Mouse (Mus musculus) embryo, embryonic 11 days (tissue): Measurements from ENCODE around the gene Dlg2.

ENCODE experiments used
- DNase-seq: peaks from one replicate; pipeline ENCODE4 v3.0.0-alpha.2; 2015

Gene Dlg2

DNA sequence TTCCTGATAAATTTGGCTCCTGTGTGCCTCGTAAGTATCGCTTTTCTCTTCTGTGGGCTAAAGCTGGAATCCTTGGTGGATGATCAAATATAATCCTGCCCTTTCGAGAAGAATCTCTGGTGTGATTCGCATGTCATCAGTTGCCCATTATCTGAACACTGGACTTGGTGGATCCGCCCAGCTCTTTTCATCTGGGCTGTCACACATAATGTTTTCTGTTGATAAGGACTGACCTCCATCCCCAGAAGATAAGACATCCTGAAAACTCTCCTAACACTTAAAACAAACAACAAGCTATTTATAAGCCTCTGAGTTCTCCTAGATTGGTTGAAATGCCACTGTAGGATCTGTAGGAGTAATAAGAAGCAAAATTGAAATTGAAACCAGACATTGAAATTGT is 1952.2 kb downstream of the Dlg2 start:
- DNase-seq = no peak

DNA sequence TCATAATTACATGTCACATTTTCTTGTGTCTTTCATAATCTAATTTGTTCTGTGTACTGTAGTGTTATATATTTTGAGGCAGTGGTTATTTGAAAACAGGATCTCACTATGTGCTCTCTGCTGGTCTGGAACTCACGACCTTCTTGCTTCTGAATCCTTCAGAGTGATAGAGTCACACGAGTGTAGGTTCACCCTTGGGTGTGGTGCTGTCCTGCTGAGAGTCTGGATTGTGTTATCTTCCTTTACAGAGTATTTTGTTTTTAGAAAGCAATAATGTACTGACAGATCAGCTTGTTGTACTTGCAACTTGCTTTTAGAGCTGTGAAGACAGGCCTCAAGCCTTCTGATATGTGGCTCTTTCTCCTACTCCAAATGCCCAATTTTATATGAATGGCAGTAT is 1953.8 kb downstream of the Dlg2 start:
- no peak for DNase-seq

DNA sequence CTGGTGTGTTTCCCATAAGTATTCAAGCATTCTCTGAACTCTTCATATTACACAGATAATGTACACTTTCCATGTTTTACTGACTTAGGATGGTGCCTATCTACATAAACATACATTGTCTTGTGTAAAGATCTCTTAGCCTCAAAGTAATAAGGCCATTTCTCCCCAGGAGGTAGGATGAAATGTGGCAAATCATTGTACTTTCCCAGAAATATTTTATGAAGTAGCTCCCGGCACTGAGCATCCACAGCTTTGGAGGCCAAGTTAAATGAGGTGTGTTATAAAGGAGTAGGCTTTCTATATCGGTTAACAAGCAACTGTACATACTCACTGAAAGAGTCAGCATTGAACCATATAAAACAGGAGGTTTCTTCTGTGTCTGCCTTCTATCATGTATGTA is 1960.7 kb downstream of the Dlg2 start:
- no peak for DNase-seq

DNA sequence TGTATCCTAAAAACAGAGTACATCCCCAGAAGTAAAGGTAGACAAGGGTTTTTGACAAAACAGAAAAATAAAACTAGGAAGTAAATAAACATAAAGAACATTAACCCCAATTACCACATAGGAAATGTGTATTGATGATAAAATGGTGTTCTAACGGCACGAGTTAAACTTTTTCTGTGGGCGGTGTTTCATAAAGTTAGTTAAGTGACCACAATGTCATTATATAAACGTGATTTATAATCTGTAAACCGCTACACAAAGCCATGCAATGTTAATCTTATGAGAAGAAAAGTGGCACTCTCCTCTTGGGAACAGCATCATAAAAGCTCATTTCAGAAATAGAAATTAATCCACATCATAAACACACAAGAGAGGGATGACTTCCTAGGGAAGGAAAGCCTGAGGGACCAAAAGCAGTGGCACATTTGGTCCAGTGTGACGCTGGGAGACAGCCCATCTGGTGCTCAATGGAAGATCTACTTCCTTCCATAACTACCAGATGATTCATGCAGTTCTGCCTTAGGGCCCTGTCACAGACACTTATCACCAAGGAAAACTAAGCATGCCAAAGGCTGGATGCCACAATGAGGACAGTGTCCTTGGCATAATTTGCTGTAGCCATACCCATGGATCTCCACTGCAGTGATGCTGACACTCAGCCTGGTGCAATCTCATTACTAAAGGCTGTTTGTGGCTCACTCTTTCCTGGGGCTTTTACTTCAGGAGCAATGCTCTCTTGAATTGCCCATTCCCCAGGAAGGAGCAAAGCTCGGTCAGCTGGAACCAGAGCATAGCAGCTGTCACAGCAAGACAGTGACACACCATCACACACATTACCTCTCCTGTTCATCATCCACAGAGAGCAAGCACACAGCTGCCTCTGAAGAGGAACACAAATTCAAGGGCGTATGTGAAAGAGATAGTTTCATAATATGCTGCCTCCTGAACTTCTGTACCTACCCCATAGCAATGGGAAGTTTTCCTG is 1963.3 kb downstream of the Dlg2 start:
- DNase-seq = no peak

DNA sequence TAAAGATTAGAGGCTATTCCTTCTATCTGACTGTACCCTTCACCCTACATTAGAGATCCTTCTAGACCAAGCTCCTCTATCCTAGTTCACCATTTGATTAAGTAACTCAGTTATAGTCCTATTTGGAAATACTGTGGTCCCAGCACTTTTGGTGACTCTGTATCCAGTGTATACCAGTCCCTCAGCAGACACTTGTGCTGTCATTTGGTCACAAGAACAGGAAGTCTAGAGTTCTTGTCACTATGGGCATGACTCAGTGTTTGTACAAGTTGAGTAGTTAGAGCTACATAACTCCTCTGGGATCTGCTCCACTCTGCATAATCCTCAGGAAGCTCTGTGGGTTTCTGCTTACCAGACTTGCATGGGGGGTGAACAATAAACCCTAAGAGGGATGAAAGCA is 1965.1 kb downstream of the Dlg2 start:
- DNase-seq = no peak

DNA sequence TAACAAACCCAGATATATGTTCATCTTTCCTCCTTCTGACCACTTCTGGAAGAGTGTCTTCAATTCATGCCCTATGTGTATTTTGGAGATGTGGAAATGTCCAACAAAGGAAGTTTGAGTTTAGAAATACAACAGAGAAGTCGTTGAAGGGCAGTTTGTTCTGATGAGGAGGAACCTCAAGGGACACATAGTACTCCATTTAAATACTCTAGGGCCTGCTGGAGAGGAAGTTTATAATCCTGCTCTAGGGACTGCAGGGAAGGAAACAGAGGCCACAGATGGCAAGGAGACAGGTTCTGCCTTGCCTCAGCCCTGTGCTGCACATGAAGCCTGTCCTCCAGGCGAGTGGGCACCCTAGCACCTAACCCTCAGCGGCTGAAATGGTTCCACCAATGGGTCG is 1965.6 kb downstream of the Dlg2 start:
- DNase-seq = no peak

DNA sequence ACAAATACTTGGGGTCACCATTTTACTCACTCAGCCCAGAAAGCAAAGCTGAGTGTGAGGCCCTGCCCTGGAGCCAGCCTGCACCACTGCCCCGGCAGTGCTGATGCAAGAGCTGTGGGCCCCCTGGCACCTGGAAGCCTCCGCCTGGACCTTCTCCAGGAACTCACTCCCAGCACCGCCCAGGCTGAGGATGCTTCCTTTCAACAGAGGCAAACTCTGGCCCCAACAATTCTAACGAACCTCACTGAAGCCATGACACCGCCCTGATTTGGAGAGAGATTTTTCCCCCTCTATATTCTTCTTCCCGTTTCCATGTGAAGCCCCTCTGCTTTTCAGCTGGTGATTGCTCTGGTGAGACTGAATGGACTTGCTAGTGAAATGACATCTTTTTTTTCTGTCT is 1971.5 kb downstream of the Dlg2 start:
- DNase-seq = no peak

DNA sequence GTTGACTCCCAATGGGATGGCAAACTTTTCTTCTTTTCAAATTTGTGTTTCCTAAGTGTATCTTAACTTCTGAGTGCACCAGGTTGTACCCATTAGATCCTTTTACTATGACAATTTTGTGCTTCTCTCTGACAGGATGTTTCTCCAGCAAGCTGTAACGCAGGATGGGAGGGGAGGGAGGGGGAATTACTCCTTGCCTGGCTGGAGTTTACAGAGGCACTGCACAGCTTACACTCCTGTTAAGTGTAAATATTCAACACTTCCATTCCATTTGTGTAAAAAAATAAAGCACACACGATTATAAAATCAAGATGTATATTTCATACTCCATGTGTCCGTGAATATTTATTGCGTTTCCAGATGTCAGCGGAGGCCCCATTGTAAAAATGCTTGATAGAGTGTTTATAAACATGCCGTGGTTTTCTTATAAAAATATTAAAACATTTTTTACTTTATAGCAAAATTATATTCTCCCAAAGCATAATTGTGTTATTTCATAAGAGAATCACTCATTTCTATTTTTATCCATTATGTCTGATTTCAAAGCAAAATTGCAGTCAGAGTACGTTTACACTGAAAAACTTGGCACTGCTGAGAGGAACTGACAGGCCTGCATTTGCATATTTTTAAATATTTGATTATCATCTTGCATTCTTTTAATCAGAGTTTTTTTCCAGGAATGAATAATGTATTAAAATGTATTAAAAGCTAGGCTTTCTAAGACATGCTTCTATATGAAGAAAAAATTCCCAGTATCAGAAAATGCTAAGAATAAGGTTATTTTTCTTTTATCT is 1972.5 kb downstream of the Dlg2 start:
- no peak for DNase-seq

DNA sequence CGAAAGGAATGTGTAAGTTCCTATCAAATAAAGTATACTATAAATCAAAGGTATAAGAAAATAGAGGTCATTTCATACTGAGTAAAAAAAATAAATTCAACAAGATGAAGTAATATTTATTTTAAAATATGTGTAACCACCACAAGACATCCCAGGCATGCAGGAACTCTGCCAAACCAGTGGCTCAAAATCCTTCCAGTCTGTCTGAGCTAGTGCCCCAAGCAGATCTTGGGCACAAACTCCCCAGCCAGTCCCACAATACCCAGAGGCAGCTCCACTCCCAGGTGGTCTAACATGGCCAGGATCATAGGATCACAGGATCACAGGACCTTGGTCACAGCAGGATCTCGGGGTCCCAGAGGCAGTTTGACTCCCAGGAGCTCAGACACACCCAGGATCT is 1977.7 kb downstream of the Dlg2 start:
- DNase-seq = no peak

DNA sequence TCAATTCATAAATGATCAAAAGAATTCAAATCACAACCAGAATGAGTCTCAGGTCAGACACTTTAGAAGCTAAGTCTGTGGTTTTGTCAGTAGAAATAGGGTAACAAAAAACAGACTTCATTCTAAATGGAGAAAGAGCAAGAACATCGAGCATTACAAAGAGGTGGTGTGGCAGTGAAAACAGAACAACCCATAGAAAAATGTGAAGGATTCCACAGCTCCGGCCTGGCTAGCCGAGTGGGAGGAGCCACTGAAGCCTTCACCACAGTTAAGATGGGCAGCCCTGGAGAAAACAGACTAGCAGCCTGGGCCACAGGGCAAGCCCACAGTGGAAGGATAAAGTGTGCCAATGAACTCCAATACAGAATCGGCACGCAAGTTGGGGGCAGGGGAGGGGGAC is 1979.5 kb downstream of the Dlg2 start:
- DNase-seq = peak; percentile 21

DNA sequence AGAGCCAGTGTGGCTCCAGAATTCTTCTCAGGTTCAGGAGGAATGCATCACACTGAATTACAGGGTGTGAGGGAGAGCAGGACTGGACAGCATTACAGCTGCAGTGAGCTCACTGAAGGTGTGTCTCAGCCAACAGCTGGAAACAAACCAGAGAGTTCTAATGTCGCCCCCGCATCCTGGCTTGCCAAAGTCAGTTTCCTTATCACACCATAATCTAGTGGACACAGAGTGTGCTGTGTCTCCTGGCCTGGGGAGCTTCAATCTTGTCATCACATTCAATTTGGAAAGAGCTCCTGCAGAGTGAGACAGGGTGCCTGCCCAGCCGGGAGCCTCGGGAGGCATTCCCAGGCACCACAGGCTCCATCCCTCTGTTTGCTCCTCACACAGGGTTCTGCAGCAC is 1981.3 kb downstream of the Dlg2 start:
- DNase-seq = peak; percentile 22

DNA sequence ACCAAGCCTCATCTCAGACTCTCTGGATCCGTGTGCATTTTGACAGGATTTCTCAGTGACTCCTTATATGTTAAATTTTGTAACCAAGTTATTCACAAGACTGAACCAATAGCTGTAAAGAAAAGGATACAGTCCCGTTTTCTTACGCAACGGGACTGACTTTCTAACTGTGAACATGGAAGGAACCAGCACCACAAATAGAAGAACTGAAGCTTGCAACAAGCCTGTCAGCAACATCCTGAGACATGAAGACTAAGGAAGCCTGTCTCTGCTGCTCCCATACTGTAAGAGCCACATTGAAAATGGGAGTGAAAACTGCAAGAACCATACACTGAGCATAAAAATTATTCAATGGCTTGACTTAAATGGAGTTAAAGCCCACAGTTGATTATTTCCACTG is 1981.8 kb downstream of the Dlg2 start:
- no peak for DNase-seq

DNA sequence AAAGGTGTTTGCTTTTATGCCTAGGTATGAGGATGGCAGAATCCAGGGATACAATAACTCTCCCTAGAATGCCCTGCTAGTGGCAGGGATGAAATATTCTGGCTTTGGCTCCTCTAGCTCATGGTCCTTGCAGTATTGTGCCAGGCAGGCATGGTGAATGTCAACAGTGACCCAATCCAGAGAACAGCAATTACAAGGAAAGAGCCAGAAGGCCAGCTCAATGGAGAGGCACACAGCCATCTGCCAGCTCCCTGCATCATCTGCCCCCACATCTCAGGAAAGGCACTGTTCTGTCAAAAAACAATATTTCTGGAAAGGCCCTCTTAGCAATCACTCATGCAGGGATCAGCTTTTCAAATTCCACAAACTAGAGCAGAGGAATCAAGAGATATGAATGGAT is 1984.1 kb downstream of the Dlg2 start:
- DNase-seq = no peak

DNA sequence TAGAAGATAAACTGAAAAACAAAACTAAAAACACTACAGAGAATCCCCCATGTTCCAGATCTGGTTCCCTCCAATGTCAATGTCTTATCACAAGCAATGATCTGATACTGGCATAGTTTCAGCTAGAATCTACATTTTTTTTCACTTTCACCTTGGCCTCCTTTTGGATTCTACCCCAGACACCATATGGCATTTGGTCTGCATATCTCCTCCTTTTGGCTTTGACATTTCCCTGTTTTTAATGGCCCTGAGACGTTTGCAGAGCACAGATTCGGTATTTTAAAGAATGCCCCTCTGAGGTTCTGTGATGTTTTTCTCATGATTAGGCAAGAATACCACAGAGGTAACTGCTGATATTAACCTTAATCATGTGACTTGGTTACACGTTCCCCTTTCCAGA is 1984.8 kb downstream of the Dlg2 start:
- no peak for DNase-seq

DNA sequence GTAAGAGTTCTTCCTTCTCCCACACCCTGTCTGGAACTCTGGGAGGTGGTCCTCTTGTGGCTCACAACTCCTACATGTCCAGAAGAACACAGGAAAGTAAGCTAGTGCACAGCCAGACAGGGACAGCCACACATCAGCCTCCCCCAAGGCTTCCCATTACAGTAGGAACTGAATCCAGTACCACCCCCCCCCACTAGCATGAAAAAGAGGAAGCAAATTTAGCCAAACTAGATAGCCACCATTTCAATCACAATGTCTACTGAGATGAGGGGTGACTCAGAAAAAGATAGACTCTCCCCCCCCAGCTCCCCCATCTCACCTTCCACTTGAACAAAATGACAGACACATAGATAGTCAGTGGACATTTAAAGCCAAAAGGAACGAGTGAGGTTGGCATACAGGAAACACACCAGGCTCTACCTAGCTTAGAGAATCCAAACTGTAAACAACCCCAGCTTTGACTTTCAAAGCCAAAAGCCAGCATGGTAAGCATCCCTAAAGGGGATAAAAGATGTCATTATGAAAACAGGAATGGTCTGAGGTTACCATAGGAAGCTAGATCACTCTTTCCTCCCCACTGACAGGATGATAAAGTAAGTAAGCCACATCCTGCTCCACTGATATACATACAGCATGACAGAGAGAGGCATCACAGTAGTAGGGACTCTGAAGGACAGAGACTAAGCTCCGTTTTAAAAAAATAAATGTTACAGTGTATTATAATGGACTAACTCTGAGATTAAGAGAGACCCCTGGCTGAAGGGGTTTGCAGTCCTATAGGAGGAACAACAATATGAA is 1986.8 kb downstream of the Dlg2 start:
- no peak for DNase-seq

DNA sequence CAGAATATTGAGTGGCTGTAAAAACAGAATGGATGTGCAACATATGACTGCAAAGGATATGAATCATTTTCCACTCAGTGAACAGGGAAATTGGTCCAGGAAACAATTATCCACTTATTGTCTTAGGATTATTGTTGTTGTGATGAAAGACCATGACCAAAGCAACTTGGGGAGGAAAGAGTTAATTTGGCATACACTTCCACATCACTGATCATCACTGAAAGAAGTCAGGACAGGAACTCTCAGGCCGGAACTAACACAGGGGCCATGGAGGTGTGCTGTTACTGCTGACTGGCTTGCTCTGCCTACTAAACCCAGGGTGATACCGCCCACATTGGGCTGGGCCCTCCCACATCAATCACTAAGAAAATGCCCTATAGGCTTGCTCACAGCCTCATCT is 1987.8 kb downstream of the Dlg2 start:
- DNase-seq = no peak

DNA sequence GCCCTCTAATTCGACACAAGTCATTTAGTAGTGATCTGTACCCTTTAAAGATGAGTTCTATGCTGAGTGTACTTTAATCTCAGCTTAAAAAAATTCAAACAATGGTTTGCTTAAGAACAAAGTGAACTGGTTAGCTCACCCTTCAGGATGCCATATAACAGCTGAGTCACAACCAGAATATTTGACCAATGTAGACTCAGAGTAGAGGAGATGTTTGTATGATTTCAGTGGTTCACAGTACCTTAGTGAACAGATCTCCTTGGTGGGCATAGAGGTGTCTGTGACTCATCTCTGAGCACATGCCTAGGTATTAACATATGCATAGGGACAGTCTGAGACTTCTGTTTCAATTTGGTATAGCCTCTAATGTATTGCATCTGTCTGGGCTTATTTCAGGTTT is 2002.7 kb downstream of the Dlg2 start:
- DNase-seq = no peak

DNA sequence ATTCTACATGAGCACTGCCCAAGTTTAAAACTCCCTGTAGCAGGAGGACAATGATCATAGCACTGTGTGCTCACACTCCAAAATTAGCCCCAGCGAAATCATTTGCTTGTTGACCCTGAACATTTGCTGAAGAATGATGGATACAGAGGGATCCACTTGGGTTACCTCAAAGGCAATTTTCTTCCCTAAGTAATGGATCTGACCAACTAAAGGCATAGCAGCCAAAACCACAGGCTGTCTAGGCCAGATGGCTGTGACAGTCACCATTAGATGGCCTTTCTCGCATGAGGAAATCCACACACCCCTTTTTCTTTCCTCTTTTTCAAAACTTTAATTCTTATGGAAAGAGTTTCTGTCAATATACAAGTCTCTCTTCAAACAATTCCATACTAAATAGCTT is 2003.3 kb downstream of the Dlg2 start:
- no peak for DNase-seq

DNA sequence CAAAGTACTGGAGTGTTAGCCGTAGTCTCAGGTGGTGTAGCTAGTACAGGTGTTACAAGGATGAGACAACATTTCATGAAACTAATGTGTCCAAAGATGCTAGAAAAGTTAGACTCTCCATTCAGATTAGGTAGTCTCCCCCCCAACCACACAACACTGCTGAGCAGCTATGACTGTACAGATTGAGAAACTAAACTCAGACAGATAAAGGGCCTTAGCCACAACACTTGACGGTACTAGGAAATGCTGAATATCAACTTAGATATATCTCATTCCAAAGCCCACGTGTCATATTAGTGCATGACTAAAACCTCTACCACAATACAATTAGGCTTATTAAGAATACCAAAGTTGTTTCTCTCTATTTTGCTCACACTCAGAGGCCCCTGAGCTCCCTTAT is 2006.9 kb downstream of the Dlg2 start:
- no peak for DNase-seq

DNA sequence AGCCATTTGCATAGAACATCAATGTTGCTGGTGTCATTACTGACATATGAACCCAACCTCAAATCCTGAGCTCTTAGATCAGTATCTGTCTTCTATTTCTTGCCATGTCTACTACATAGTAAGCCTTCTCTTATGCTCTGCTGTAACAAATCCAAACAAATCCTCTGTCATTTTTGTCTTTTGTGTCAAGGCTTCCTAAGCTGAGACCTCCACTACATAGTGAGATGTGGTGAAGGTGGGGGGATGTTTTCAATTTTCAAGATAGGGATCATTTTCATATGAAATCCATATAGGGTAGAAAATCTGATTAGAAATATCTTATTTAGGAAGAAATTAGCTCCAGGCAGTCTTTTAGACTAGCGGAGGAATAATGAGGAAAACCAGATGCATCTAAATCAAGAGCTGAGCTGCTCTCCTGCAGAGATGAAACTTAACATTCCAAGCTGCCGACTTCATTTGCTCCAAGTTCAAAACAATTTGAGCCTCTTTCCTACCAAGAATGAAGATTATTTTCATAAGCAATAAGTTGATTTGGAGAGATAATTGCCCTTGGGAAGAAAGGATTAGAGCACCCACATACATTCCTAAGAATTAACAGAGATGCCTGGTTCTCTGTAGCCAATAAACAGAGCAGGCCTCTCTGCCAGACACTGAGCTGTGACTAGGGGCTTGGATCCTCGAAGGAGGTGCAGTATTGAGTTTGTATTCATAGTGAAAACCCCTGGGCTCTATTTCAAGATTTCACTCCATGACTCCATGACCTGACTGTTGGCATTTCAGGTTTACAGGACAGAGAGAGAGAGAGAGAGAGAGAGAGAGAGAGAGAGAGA is 2009.6 kb downstream of the Dlg2 start:
- DNase-seq = peak; percentile 15

DNA sequence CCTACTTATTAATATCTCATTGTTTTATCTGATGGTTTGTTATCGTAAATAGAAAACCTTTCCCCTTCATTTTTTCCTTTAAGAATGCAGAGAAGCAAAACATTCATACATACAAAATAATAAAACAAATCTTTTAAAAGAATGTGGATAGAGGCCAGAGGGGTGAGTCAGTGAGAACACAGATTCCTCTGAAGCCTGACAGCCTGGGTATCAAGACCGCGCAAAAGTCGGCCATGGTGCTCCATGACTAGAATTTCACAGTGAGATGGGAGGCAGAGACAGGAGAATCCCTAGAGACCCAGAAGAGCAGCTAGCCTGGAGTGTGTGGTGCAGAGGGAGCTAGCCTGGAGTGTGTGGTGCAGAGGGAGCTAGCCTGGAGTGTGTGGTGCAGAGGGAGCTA is 2010.4 kb downstream of the Dlg2 start:
- no peak for DNase-seq

DNA sequence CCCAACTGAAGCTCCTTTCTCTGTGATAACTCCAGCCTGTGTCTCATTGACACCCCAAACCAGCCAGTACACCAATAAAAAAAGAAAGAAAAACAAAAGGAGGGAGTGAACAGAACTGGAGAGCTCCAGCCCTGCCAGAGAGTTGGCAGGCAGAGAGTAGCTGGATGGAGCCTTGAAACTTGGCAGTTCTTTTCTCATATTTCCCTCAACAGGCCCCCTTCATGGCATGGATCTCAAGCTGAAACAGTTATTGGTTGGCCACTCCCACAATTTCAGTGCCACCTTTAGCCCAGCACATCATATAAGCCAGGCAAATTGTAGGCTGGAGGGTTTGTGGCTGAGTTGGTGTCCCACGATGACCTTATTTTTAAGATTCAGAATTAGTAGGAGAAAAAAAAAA is 2015.8 kb downstream of the Dlg2 start:
- no peak for DNase-seq
